Mouse (Mus musculus) ovary, postnatal 10 days (tissue): ENCODE results near the gene Gm6482.
A peak's percentile ranks its signal among the peaks of the same experiment; 100 is the strongest.
"Not testable (repeated sequence)": the region's sequence is repeated elsewhere in the genome, so short reads cannot be mapped to it uniquely, and the experiment has no call there.

Experiments
- DNase-seq: peaks from one replicate; pipeline ENCODE4 v3.0.0; 2022; ENCODE audit warnings: low spot score

The Gm6482 gene

GRCm38 (mm10) chr14:41408181-41408580 lies at the start of gene Gm6482:
Gene Gm6482 (minus strand): TSS chr14:41408281.
- DNase-seq: not testable (repeated sequence)

DNA sequence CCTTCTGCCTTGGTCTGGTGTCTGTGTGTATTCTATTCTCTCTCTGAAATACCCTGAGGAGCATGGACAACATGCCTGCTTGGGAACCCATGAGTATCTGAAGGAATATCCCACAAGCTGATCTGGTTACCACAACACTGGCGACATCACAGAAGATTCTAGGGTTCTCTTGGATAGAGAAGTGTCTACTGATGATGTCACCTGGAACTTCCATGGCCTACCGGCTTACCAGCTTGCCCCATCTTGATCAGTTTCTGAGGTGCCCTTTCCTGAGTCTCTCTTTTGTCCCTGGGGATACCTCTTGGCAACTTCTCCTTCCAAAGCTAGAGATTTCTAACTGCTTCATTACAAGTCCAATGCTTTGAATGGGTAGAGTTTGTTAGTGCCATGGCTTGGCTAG lies 45.3 kb upstream of the Gm6482 start, which contains the start of gene Gm7954:
Gene Gm7954, minus strand, starts transcription at position 101 of the 400 bp plus-strand sequence.
- not testable (repeated sequence) for DNase-seq

DNA sequence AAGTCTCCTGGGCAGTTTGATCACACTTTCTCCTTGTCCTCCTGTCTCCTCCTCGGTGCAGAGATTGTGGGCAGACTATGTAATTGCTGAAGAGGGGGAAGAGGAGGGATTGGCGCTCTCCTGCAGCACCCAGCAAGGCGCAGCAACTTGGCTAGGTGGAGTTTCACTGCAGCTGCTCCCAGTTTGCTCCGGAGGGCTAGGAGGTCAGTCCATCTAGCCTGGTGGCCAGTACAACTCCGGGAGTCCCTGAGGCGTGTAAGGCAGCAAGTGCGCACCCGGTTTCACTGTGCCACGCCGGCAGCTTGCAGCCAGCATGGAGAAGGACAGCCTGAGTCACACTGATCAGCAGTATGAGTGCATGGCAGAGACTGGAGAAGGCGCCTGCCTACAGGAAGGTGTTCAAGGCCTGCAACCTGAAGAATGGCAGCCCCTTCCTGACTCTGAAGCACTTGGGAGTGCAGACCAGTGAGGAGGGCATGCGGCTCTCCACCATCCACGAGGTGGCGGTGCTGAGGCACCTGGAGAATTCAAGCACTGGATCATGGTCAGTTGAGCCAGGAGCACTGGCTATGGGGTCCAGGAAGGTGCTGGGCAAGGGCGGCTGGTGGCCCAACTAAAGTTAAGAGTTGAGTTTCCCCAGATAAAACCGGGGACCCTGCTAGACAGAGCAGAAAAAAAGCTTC lies 17.5 kb upstream of the Gm6482 start:
- not testable (repeated sequence) for DNase-seq

GRCm38 (mm10) chr14:41424694-41425093 lies 16.6 kb upstream of the Gm6482 start:
- DNase-seq: peak; percentile 1

DNA sequence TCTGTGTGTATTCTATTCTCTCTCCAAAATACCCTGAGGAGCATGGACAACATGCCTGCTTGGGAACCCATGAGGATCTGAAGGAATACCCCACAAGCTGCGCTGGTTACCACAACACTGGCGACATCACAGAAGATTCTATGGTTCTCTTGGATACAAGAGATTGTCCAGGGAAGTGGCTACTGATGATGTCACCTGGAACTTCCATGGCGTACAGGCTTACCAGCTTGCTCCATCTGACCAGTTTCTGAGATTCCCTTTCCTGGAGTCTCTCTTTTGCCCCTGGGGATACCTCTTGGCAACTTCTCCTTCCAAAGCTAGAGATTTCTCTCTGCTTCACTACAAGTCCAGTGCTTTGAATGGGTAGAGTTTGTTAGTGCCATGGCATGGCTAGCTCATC lies 21.8 kb downstream of the Gm6482 start, which contains the start of gene Gm7945:
Gene Gm7945, minus strand, starts transcription at position 101 of the 400 bp plus-strand sequence.
- not testable (repeated sequence) for DNase-seq
